Mouse (Mus musculus) c-Kit-positive CD71-positive TER-119-positive erythroid progenitor cells, embryonic 14.5 days (primary cell): ENCODE data around the gene Zfp618.

Experiments used
- DNase-seq: peaks from one replicate; pipeline ENCODE4 v3.0.0-alpha.2; 2013; ENCODE audit warnings: low spot score

The Zfp618 gene

GRCm38 (mm10) chr4:62999321-62999720, 33.9 kb downstream of the Zfp618 start:
- no peak for DNase-seq

DNA sequence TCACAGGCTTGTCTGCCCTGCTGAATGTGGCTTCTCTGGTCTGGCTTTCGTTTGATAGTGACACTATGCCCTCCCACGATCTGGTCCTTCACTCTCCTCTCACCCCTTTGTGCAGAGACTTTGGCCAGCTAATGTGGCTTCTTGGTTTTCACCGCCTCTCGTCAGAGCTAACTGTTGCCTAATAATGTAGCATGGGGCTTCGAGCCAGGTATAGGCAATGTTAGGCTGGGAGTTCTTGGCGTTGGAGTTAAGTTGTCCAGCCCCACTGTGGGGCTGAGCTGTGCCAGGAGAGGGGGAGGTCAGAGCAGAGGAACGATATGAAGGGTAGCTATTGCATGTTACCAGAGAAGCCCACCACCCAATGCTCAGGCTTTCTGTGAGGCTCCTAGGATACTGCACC, 34.5 kb downstream of the Zfp618 start:
- no peak for DNase-seq

DNA sequence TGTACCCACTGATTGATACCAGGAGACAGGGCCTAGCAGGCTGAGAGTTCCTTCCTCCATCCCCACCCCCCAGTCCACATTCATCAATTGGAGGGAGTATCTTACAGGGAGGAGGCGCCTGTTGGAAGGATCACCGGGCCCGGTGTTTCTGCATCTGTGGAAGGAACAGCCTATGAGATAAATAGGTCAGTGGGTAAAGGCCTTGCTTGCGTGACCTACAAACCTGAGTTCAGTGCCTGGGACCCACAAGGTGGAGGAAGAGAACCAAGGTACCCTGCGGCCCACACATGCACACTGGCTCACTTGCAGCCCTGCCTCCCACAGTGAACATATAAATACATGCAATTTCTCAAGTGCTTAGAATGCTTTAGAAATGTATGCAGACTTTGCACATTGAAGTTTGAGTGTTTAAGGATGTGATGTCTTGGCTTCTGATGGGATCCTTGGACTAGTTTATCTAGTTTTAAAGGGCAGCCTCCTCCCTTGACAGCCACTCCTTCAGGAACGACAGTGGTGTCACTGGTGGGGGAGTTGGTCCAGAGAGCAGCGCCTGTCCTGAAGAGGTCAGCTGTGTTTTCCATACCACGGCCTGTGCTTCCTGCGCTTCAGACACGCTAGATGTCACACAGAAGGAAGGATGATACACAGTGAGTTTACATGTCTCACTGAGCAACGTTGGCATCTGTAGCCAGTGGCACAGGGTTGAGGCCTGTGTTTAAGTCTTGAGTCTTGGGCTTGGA, 35.1 kb downstream of the Zfp618 start:
- DNase-seq, result no peak

- no peak for DNase-seq
Observed at GRCm38 (mm10) chr4:63002386-63002785, 37.0 kb downstream of the Zfp618 start.

DNA sequence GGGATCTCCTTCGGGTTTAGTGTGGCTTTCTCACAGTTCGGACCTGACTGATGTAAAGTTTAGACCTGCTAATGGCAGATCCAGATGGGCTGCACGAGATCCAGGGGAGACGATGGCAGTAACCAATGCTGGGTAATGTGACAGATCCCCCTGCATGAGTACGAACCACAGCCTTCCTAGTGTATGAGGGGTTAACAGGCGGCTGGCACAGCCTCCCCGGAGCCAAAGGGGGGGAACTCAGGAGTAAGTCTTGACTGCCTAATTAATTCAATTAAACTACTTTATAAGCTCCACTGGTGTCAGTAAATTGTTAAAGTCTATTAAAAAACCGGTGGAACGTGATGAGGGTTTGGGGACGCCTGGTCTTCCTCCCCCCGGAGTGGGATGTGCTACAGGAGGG, 39.1 kb downstream of the Zfp618 start:
- DNase-seq, result no peak

- DNase-seq, result no peak
Observed at GRCm38 (mm10) chr4:63005446-63006185, 40.2 kb downstream of the Zfp618 start.

GRCm38 (mm10) chr4:63006198-63007155, 41.1 kb downstream of the Zfp618 start:
- no peak for DNase-seq

GRCm38 (mm10) chr4:63008206-63008605, 42.8 kb downstream of the Zfp618 start:
- no peak for DNase-seq

GRCm38 (mm10) chr4:63008822-63009221, 43.4 kb downstream of the Zfp618 start:
- no peak for DNase-seq

DNA sequence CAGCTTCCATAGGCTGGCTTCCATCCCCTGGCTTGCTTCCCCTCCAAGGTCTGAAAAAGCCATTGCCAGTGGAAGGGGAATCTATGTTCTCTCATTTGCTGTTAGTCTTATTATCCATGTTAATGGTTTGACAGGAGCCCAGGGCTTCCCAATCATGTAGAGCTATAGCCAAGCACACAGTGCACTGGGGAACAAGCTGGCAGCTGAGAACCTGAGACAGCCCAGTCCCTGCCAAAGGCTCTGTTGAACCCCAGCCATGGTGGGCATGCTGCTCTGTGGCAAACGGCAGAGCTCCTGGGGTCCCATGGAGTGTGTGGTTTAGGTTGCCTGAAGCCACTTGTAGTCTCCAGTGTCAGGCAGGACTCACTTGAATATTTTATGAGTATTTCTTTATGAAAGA, 44.4 kb downstream of the Zfp618 start:
- no peak for DNase-seq

DNA sequence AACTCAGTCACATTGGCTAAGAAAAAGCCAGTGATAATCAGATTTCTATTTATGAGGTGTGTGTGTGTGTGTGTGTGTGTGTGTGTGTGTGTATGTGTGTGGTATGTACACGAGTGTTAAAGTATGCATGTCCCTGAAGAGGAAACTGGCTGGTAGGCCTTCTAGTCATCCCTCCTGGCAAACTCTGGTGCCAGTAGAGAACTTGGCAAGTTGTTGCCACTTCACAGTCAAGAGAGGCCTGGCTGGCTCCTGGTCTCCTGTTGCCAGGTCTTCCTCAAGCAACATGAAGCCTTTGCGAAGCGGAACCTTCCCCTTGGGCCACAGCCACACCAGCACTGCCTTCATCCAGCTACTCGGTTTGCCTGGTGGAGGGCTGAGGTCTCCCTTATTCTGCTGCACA, 44.9 kb downstream of the Zfp618 start:
- DNase-seq, result no peak

DNA sequence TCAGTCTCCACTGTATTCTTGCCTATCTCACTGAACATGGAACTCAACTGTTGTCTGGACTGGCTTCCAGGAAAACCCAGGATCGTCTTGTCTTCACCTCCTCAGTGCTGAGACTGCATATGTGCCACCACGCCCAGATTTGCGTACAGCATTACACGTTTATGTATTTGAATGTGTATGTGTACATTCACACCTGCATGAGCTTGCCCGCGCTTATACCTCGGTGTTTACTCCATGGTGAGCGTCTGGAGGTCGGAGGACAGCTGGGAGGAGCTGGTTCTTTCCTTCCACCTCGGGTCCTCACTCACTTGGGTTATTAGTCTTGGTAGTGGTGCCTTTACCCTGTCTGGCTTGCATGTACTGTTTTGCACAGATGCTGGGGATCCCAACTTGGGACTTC, 53.2 kb downstream of the Zfp618 start:
- no peak for DNase-seq

DNA sequence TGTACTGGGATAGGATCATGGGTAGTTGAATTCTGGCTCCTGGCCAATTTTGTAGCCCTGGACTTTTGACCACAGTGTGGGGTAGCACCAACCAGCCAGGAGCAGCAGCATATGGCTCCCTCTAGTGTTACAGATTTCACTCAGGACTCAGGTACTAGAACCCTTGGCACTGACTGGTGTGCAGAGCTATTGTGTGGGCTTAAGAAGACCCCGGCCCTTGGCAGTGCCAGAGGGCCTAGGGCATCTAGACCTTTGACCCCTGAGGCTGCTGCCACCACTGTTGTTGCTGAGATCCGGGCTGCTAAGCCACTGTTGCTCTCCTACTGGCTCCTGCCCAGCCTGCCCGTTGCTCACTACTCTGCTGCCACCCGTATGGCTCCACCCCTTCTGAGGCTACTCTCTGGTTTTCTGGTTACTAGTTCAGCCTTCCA, 54.1 kb downstream of the Zfp618 start:
- DNase-seq, result no peak

- DNase-seq, result no peak
Observed at GRCm38 (mm10) chr4:63021034-63021700, 55.8 kb downstream of the Zfp618 start.

DNA sequence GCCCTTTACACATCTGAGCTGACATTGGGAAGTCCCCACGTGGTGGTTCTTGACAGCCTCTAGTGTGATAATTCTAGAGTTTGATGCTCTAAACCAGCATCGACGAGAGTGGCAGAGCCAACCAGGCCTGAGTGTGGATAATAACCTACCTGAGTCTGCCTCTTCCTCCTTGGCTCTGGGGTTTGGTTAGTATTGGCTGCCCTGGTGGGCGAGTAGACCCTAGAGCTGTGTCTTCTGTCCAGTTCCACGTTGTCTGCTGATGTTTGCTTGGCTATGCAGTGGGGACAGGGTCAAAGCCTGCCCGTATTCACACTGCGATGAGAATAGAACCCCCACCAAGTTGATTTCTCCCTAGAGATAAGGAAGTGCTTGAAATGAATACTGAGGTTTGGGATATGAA, 58.1 kb downstream of the Zfp618 start:
- no peak for DNase-seq

GRCm38 (mm10) chr4:63024098-63024497, 58.7 kb downstream of the Zfp618 start:
- DNase-seq, result no peak

DNA sequence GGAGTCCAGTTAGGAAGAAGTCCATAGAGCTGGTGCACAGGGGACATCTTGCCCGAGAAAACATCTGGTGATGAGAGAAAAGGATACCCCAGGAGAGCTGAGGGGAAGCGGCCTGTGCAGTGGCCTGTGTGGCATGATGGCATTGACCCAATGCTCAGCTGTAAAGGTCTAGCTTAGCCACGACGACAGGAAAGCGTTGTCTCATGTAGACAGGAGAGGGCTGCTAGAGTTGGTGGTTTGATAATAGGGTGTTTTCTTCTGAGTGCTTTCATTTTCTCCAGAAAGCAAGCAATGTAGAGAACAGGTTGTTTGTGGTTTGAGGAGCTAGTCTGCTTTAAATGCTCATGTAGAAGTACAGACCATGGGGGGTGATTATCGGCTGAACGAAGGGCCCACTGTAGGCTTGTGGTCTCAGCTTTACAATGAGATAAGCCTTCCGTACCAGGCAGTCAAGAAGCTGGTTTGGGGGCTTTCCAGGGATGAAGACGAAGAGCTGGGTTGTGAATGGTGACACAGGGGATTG, 59.4 kb downstream of the Zfp618 start:
- no peak for DNase-seq

DNA sequence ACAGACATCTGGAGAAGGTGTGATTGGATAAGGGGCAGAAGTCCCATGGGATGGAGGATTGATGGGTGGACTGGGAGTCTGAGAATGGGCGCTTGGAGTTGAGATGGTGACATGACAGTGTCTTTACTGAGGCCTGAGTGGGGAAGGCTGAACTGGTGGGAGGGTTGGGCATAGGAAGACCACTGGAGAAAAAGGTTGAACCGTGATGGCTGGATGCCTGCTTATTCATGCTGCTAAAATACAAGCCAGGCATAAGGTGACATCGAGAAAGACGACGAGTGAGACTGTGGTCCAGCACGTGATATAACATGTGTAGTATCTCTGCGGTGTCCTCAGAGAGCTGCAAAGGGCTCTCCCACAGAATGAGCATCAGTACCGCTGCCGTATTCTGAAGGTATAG, 59.9 kb downstream of the Zfp618 start:
- DNase-seq, result no peak

GRCm38 (mm10) chr4:63026286-63026685, 60.9 kb downstream of the Zfp618 start:
- DNase-seq, result no peak

DNA sequence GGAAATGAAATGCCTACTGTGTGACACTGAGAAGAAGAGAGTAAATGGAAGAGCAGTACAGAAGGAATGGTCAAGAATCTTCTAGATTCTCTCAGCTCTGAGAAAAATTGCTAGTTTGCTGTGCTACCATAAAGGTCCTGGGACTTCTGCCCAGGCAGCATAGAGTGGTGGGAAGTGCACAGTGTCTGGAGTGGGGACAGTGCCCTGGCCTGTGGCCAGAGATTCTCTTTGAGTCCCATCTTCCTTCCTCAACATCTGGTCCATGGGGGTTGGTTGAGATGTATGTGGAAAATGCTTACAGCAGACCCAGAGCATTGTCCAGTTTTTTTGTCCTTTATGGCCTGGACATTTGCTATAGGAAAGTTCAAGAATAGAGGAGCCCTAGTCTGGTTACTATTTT, 62.1 kb downstream of the Zfp618 start:
- DNase-seq, result no peak

GRCm38 (mm10) chr4:63030157-63030556, 64.8 kb downstream of the Zfp618 start:
- no peak for DNase-seq

GRCm38 (mm10) chr4:63031240-63031639, 65.9 kb downstream of the Zfp618 start:
- no peak for DNase-seq
